Mouse (Mus musculus) small intestine, adult 2 months (tissue): ENCODE measurements around the gene Cd52.

Experiments
- CTCF ChIP-seq: fragments of 200-500 bp; IDR thresholded peaks from 2 replicates; pipeline ENCODE4 v1.5.1; 2012; ENCODE audit warnings: low read depth, mild to moderate bottlenecking, control low read depth, inconsistent platforms, low read length, moderate library complexity, mixed read lengths; ENCODE audit not compliant: insufficient replicate concordance, insufficient read length; ENCODE audit errors: extremely low read depth
- POLR2A ChIP-seq: fragments of 200-500 bp; IDR thresholded peaks from 2 replicates; pipeline ENCODE4 v1.6.1; 2012; ENCODE audit warnings: low read depth, mild to moderate bottlenecking, control low read depth, inconsistent platforms, low read length, moderate library complexity

GRCm38 (mm10) chr4:134062561-134062960, 32.3 kb downstream of the Cd52 start:
- TF ChIP-seq CTCF = no peak
- no peak for TF ChIP-seq POLR2A
